Mouse (Mus musculus) right cerebral cortex, postnatal 36 days (tissue): Measurements from ENCODE around the gene Syngr2.
"Not testable (repeated sequence)": the region's sequence is repeated elsewhere in the genome, so short reads cannot be mapped to it uniquely, and the experiment has no call there.

Experiments used
- DNase-seq, 2 experiments: peaks; one replicate each; pipeline ENCODE4 v3.0.0; 2022; ENCODE audit warnings: low spot score in 2 of 2, mixed read lengths in 1 of 2

Syngr2 gene

DNA sequence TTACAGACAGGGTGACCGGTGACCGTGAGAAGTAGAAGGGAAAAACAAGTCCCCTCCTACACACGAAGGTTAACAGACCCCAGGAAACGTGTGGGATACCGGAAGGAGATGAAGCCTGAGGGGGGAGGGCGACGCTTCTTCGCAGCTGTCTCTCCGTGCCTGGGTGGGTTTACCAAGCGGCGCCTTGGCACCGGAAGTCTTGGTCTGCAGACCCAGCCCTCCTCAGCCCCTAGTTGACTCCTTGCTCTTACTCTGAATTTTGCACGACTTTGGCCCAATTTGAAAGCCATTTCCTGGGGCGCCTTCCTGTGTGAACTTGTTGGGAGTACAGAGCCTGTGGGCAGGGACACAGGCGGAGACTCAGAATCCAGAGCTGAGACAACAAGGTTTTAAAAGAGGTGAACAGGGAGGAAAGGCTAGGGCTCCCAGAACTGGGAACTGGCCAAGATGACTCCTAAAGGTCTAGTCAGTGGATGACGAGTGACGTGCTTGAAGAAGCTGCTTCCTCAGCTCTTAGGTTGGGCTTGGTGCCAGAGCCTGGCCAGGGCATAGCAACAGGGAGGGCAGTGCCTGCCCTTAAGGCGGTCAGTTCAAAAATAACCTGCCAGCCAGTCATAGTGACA is 28.2 kb upstream of the Syngr2 start:
- DNase-seq = no peak

DNA sequence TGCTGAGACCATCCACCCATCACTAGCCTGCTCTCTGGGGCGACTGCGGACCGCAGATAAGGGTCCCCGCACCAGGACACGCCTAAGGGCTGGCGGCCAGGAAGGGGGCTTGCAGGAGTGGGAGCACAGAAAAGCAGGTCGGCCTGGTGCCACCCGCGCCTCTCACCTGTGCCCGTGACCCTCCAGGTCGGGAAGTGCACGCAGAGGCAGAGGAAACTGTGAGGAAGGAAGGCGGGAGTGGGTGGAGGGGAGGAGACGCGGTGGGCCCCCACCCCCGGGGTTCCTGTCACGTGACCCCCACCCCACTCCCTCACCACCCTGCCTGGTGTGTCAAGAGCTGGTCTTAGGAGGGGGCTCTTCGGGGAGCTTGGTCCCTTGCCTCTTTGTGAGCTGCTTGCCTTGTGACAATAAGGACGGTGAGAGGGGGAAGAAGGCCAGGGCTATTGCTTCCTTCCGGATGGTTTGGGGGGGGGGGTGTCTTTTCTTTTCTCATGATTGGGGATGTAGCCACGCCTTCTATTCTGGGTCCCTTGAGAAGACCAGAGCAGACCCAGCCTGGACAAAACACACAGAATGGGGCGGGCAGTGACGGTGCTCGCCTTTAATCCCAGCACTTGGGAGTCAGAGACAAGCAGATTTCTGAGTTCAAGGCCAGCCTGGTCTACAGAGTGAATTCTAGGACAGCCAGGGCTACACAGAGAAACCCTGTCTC is 27.3 kb upstream of the Syngr2 start, which contains the start of the genes Tmc8 and Tmc6:
Gene Tmc8, plus strand, starts transcription at position 84 of the 712 bp plus-strand sequence.
Gene Tmc6, minus strand, starts transcription at position 206 of the 712 bp plus-strand sequence.
- no peak for DNase-seq

DNA sequence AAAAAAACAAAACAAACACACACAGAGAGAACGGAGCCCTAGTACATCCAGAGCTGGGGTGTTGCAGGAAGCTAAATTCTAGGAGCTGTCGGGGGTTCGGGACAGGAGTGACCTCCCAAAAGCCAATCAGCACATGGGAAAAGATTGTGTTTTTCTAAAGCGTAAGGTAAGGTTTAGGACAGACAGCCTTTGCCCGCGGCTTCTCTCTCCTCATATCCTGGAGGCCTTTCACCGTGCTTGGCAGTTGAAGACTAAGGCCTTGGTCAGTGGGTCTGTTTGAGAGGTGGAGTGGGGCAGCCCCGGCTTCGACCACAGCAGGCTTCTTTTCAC is 26.8 kb upstream of the Syngr2 start:
- no peak for DNase-seq

DNA sequence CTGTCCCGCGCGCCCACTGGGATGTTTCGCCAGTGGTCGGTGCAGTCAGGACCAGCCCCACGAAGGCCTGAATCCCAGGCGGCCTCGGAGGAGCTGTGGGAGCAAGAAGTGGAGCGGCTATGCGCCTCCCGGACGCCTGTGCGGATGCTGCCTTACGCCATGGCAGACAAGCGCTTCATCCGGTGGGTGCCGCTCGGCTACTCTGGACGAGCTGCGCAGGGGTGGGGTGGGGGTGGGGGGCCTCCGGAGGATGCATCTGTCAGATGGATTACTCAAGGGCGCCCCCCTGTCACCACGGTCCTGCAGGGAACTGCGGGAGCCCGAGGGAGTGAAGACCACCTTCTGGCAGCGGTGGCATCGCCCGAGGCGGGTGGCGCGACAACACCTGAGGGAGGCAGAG is 26.4 kb upstream of the Syngr2 start:
- no peak for DNase-seq

DNA sequence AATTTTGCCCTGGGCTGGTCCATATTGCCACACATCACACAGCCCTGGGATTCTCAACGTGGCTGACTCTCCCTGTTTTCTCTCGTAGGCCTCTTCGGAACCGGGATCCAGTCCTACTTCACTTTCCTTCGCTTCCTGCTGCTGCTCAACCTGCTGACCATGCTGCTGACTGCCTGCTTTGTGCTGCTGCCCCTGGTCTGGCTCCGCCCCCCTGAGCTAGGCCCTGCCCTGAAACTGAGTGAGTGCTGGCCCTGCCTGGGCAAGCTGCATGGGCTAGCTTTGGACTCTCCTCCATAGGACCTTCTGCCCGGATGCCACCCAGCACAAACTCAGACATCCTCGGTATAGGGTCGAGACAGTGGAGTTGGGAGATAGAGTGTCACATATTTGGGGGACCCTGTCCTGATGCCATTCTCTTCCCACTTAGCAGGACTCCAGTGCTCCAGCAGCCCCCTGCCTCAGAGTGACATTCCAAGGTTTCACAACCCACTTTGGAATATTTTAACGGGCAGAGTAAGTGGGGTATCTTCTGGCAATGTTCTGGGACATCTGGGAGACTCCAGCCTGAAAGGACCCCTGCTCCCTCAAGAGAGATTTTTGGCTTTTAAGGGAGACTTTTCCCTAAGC is 25.7 kb upstream of the Syngr2 start:
- no peak for DNase-seq

DNA sequence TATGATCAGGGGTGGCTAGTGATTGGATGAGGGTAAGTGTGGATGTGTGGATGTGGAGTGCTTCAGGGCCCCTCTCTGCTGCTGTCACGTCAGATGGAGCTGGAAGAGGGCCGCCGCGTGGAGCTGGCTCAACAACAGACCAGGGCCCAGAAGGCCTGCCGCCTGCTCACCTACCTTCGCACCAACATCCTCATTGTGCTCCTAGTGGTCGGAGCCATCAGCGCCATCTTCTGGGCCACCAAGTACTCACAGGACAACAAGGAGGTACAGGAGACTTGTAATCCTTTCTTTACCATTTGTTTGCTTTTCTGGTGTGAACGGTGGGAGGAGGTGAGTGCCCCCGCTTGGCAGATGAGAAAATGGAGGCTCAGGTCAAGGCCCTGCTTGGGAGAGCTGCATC is 23.2 kb upstream of the Syngr2 start:
- no peak for DNase-seq

DNA sequence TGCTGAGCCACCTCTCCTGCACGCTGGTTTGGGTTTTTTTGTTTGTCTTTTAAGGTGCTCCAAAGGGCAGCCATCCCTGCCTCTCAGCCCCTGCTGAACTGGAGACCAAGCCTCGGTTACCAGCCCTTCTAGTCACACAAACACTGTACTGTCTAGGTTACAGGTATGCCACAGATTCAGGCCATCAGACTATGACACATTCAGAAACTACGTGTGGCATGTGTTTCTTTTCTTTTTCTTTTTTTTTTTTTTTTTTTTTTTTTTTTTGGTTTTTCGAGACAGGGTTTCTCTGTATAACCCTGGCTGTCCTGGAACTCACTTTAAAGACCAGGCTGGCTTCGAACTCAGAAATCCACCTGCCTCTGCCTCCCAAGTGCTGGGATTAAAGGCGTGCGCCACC is 21.0 kb upstream of the Syngr2 start:
- not testable (repeated sequence) for DNase-seq

DNA sequence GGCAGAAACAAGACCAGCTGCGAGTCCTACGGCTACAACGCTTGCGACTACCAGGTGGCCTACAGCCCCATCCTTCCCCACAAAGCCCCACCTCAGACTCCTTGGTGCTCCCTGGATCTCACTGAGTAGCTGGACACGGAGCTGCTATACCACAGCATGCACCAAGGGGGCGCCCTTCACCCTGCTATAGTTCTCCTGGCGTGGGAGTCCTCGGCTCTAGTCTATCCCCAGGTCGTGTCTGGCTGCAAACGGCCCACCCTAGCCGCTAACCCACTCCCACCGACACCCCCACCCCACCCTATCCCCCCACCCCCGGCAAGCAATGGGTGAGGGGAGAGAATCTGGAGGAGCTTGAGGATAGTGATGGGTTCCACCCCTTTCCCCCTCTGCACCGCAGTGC is 19.2 kb upstream of the Syngr2 start:
- no peak for DNase-seq

DNA sequence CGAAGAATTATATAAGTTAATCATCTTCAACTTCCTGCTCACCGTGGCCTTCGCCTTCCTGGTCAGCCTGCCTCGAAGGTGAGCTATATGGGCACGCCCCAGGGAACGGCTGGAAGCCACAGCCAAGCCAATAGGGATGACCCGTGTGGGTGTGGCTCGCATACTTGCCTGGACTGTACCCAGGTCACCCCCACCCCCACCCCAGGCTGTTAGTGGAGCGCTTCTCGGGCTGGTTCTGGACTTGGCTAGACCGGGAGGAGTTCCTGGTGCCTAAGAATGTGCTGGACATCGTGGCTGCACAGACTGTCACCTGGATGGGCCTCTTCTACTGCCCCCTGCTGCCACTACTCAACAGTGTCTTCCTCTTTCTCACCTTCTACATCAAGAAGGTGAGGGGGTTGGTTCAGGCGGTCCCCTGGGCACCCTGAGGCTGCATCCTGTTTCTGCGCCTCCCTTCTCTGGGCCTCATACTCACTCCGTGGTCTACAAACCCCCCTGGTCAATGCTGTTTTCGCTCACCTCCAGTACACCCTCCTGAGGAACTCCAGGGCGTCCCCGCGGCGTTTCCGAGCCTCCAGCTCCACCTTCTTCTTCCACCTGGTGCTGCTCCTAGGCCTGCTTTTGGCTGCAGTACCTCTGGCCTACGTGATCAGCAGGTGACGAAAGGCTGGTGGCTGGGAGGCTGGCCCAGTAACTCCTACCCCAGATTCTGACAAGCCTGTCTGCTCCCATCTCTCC is 18.6 kb upstream of the Syngr2 start:
- no peak for DNase-seq

DNA sequence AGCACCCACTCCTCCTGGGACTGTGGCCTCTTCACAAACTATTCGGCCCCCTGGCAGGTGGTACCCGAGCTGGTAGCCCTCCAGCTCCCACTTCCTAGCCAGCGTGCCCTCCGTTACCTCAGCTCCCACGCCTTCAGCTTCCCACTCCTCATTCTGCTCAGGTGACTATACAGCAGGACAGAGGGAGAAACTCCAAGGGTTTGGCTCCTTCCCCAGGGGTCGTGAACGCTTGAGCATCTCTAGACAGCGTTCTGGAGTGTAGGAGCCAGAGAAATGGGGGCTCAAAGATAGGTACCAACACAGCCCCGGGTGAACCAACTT is 18.1 kb upstream of the Syngr2 start:
- DNase-seq = no peak

DNA sequence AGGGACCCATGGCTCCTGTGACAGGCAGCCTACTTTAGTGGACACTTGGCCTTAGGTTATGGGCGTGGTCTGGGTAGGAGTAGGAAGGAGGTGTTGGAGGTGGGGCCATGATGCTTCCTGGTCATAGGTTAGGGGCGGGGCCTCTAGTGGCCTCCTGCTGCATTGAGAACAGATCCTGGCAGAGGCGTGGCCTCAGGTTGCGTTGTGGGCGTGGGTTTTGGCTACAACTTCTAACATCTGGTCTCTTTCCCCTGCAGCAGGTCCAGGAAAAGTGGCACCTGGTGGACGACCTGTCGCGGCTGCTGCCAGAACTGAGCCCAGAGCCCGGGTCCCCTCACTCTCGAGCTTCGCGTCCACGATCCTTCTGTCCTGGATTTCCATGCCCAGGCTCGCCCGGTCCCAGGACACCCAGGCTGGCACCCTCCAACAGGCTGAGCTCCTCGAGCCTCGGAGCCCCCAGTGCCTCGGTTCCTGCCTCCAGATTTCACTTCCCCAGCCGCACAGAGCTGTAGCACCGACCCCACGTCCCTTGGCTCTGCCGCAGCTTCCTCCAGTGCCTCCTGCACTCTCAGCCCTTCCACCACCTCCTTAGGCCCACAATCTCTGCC is 17.1 kb upstream of the Syngr2 start:
- no peak for DNase-seq

DNA sequence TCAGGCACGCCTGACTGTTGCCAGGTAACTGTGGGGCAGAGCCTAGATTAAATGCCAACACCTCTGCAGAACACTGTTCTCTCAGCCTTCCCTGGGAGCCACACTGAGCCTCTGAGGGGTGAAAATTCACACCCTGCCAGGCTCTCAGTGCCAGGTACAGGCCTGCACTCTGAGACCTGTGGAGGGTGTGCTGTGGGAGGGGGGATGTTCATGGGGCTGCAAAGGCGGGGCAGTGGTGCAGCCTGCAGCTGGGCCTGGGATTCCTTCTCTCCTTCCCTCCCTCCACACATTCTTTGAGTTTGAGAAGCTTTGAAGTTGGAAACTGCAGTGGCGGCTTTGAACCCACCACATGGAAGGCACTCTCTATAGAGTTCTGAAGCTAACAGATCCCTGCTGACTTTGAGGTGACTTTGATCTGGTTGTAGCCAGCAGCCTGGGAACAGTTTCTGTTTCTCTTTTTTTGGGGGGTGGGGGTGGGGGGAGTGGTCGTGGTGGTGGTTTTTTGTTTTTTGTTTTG is 15.4 kb upstream of the Syngr2 start:
- DNase-seq = no peak

DNA sequence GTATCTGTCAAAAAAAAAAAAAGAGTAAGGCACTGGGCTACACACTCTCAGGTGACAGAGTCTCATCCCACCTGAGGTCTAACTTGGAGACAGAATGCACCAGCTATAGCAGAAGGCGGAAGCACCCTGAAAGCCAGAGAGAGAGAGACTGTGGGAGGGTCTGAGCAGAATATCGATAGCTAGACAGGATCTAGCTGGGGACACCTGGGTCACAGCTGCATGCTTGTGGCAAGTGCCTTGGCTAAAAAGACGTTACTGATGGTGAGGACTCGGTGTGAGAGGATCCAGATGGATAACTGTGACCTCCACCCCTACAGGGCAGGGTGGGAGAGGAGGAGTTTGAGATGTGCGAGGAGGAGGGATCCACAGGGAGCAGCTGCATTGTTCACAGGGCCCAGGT is 12.5 kb upstream of the Syngr2 start:
- no peak for DNase-seq

DNA sequence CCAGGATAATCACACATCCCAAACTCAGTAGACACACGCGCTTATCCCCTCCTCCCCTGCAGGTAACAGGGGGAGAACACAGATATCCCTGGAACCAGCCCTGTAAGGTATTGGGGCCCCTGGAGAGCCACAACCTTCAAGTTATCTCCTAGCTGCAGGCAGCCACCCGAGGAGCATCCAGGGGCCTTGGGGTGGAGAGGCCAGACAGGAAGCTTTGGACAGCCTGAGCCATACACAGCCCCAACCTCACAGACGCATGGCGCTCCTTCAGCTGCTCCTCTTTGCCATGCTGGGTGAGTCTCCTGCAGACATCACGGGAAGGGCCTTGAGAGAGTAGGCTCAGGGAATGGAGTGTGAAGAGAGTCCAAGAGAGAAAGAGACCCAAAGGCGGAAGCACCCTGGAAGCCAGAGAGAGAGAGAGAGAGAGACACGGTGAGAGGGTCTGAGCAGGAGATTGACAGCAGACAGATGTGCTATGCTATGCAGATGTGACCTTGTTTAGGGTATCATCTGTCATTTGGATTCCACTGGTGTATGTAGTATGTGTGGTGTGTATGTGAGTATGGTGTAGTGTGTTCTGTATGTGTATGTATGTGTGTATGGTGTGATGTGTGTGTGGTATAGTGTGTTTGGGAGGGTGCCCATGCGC is 11.8 kb upstream of the Syngr2 start, which contains the start of gene 6030468B19Rik:
Gene 6030468B19Rik, plus strand, starts transcription at position 150 of the 649 bp plus-strand sequence.
- no peak for DNase-seq

DNA sequence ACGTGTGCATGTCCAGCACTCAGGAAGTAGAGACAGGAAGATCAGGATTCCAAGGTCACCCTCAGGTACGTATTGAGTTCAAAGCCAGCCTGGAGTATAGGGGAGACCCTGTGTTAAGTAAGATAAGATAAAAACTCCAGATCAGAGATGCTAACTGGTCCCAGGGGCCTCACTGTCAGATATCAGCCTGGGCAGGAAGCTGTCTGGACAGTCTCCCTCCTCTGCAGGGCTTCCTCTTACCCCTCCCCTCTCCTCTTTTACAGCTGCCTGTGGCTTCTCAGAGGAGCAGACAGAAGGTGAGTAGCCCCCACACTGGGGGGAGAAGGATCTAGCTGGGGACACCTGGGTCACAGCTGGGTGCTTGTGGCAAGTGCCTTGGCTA is 11.3 kb upstream of the Syngr2 start:
- no peak for DNase-seq

DNA sequence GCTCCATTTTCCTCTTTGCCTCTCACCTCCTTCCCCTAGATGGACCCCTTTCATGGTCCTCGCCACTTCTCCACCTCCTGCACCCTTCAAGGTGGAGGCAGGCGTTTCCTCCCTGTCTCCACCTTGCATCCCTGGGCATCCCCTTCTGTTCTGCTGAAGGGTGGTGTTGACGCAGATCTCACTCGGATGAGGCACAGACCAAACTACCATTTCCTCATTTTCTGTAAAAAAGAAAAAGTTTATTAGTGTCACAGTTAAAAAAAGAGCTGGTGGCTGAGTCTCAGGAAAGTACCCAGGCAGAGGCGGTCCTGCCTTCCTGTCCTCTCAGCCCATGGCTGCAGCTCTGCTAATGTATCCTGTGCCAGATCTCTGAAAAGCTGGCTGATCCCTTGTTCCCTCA is 10.3 kb upstream of the Syngr2 start:
- DNase-seq = no peak

DNA sequence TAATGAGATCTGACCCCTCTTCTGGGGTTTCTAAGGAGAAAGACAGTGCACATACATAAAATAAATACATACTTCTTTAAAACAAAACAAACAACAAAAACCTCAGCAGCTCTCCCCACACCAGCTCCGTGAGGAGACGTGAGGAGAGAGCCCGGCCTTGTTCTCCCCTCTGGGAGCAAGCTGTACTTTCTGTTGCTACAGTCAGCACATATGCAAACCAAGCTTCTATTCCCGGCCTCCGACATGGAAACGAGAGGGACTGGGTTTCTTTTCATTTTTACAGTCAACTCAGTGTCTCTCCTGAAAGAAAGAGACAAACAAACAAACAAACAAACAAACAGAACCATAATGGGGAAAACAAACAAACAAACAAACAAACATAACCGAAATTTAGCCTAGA is 9.4 kb upstream of the Syngr2 start:
- DNase-seq = no peak

DNA sequence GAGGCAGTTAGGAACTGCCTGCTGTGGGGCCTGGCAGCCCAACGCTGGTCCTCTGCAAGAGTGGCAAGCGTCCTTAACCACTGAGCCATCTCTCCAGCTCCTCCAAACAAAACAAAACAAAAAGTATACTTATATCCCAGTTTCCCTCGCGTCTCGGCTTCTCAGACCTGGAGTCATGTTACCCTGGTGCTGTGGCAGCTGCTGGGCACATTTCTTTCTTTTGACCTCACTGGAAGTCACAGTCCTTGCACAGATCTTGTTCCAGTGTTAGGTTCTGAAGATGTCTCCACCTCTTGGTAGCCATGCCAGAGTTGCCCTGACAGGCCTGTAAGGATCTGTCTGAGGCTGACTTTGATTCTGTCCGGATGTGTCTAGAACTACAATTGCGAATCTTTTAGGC is 7.8 kb upstream of the Syngr2 start:
- DNase-seq = no peak

DNA sequence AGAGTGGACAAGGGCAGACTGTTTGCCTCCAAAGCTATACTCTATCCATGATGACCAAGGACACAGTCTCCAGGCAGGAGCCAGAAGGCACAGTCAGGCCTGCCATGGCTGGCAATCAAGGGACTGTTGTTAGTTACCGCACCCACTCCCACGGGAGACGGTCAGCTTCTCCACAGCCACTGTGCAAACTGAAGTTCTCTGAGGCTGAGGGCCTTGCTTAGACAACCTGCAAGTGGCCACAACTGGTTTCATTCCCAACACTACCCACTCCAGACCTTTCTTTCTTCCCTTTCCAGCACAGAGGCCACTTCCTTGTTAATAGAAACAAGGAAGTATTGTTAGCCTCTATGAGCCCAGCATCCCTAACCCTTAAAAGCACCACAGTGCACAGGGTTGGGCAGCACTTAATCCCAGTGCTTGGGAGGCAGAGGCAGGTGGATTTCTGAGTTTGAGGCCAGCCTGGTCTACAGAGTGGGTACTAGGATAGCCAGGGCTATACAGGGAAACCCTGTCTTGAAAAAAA is 6.2 kb upstream of the Syngr2 start:
- no peak for DNase-seq

DNA sequence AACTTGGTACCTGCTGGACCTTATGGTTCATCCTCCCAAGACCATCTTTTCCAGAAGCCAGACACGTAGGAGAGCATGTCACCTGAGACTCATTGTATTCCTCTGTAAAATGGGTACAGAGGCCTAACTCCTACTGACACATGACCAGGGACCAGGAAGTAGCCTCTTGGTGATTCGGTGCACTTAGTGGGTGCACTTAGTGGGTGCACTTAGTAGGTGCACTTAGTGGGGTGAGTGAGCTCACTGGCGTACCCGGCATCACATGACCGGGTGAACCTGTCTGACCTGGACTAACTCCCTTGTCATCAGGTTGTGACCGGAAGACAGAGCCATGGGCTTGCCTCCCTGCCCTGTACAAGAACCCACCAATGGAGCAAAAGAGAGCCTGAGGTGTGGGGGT is 2.7 kb upstream of the Syngr2 start:
- no peak for DNase-seq

DNA sequence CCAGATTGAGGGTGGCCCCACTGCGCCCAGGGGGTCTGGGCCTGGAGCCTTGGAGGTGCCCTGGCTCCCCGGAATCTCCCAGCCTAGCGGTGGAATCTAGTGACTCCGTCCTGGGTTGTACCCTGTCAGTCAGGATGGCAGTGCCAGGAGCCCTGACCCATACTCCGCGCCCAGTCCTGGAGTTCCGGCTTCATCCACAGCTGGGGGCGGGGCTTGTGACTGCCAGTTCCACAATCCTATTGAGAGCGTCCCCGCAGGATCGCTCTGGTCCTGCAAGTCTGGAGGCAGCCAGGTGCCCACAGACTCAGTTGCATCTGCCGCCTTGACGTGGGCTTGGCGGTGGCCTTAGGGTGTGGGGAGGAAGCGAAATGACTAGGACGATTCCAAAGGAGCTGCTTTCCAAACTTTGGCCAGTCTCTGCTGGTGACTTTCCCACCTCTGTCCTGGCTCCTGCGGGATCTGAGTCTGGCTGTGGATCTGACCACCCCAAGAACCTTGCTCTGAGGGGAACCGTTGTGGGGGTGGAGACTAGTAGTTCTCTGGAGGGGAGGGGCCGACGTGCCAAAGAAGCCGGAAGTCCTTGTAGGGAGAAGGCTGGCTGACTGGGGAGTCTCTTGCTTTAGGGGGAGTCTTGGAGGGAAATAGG is 1.1 kb downstream of the Syngr2 start:
- peak; percentile 50 to 55 for DNase-seq
